Mouse (Mus musculus) G1E (cell line): Measurements from ENCODE around the gene Cnpy4.

Experiments used
- CTCF ChIP-seq: IDR thresholded peaks from 2 replicates; pipeline ENCODE4 v1.5.1; 2012; ENCODE audit warnings: low read depth, low read length, inconsistent platforms, mixed read lengths
- GATA1 ChIP-seq: IDR thresholded peaks from 2 replicates; pipeline ENCODE4 v1.6.1; 2012; ENCODE audit warnings: borderline replicate concordance, low read length, inconsistent platforms, mixed read lengths
- POLR2AphosphoS5 ChIP-seq: IDR thresholded peaks from 2 replicates; pipeline ENCODE4 v1.6.1; 2012; ENCODE audit warnings: low read depth, low read length, inconsistent platforms; ENCODE audit not compliant: insufficient replicate concordance

DNA sequence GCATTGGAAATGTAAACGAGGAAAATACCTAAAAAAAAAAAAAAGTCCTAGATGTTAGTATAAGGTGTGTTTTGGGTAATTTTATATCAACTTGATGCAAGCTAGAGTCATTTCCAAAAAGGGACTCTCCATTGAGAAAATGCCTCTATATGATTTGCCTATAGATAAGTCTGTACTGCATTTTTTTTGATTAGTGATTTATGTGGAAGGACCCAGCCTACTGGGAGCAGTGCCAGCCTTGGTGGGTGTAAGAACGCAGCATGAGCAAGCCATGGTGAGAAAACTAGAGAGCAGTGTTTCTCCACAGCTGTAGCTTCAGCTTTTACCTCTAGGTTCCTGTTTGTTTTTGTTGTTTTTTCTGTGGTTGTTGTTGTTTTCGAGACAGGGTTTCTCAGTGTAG lies 36.0 kb downstream of the Cnpy4 start:
- TF ChIP-seq CTCF (no peak), POLR2AphosphoS5 (no peak), GATA1 (no peak)
